Mouse (Mus musculus) thymus, postnatal 0 days (tissue): ENCODE results near the gene Gm20479. TPM values are rescaled to one million over a fixed set of nuclear protein-coding genes. Genes with fewer than 3 reads are reported as not detected.
A peak's percentile ranks its signal among the peaks of the same experiment; 100 is the strongest.

Source experiments
- DNase-seq: peaks from one replicate; pipeline ENCODE4 v3.0.0-alpha.2; 2015; ENCODE audit warnings: low spot score
- polyA plus RNA-seq: library from polyadenylated mRNA; unstranded; fragments of >200 nt; fragmentation: Nextera tagmentation; extraction: Ambion mirVana; gene quantifications from 2 replicates; pipeline ENCODE4 v1.2.1, GENCODE M21; 2015

Gene Gm20479
- polyA plus RNA-seq, 1 experiment from 2014 or later: not detected

DNA sequence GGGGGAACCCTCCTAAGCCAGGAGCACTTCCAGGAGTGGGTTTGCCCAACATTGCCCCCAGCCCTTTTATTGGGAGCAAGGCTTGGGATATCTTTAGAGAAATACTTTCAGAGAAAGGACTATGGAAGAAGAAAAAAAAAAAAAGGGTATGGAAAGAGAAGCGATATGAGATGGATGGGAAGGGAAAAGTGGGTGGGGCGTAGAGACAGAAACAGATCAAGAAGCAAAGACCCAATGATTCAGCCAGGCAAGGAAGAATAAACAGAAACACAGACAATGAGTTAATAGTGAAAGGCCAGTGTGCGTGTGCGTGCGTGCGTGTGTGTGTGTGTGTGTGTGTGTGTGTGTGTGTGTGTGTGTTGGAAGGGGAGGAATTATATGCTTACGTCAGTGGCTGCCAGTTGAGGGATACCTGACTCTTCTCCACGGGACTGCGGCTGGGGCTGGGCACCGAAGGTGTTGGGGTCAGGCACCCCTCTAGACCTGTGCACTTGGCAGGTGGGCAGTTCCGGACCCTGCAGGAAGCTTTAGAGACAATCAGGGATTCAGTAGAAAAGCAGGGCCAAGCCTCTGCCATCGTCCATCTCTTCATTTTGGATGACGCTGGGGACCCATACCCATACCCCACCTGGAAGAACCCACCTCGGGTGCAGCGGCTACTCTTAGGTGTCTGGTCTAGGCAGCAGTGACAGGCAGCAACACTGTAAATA, 22.1 kb downstream of the Gm20479 start:
- DNase-seq: no peak

DNA sequence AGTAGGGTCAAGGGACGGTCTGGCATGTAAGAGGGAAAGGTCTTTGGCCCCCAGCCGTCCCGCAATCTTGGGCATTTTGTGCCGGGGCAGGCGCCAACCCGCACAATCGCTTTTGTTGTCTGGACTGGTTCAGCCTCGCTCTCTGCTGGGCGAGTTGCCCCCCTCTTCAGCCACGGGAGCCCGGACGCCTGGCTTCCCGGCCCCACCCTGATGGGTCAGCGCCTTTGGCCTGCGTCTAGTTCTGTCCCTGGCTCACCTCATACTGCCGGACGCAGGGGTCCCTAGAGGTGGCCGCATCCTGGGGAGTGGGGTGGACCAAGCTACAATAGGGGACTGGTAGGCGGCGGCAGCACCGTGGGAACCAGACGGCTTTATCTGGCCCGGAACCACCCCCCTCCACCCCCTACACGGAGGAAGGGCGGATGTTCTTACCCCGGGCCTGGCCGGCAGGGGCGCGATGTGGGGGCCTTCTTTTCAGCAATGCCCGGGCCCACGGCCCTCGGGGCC, 22.8 kb downstream of the Gm20479 start:
- DNase-seq: no peak

DNA sequence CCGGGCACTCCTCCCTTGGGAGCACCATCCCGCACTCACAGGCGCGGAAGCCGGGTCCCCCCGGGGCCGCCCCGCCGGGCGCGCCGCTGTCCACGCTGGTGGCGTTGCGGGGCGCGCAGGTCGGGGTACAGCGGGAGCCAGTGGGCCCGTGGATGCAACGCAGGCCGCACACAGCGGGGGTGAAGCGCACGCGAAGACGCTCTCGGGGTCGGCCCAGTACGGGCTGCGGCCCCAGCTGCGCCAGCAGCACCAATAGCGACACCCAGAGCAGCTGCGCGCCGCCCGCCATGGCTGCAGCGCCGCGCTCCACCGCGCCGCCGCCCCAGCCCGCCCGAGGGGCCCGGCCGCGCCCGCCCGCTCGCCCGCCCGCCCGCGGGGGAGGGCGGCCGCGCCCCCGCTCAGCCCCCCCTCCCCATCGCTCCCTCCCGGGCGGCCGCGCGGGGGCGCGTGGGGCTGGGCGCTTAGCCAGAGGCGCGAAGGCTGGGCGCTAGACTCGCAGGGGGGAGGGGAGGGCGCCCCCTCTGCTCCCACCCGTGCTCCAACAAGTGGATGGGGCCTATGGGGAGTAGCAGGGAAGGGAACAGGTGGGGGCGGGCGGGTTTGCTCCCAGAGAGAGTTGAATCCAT, 23.8 kb downstream of the Gm20479 start:
- no peak for DNase-seq

DNA sequence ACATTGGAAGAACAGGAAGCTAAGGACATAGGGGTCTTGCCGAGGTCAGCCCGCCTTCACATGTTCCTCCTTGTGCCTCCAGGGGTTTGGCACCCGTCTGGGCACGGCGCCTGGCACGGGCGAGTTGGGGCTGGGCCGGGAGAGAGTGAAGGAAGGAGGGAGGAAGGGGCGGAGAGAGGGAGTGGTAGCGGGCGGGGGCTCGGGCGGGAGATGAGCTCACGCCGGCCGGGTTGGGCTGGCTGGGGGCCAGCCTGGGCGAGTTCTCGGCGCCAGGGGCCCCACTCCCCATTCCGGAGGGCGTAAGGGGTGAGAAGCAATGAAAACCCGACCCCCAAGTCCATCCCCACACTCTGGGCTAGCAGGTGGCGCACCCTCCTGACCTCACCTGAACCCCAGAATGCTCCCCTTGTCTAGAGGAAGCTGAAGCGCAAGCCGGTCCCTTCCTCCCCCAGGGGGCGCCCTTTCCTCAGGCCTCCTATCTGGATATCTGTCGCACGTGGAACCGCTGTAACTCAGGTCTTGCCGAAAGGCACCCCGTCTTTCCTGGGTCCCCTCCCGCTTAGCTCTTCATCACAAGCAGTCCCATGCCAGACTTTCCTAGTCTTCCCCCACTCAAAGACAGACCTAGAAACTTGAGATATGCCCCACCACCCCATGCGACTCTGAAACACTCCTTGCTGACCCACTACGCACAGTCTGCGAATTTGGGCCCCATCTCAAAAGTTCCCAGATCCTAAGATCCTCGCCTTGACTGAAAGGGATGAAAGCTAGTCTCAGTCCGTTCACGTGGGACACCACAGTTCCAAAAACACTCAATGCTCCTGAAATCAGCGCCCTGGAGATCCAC, 24.6 kb downstream of the Gm20479 start:
- DNase-seq: peak; percentile 90

GRCm38 (mm10) chr7:27331854-27332253, 25.4 kb downstream of the Gm20479 start:
- DNase-seq: no peak

DNA sequence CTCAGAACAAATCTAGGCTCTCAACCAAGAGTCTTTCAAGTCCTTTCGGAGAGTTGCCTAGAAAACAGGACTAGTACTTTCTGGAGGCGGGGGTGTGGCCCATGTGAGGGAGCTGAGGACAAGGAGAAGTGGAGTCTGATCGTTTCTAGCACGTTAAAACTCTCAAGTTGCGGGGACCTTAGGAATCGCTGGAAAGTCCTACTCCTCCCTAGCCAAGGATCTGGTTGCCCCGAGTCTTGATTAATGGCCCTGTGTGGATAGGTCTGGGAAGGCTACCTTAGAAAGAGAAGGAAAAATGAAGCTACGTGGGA, 25.7 kb downstream of the Gm20479 start:
- DNase-seq: no peak

DNA sequence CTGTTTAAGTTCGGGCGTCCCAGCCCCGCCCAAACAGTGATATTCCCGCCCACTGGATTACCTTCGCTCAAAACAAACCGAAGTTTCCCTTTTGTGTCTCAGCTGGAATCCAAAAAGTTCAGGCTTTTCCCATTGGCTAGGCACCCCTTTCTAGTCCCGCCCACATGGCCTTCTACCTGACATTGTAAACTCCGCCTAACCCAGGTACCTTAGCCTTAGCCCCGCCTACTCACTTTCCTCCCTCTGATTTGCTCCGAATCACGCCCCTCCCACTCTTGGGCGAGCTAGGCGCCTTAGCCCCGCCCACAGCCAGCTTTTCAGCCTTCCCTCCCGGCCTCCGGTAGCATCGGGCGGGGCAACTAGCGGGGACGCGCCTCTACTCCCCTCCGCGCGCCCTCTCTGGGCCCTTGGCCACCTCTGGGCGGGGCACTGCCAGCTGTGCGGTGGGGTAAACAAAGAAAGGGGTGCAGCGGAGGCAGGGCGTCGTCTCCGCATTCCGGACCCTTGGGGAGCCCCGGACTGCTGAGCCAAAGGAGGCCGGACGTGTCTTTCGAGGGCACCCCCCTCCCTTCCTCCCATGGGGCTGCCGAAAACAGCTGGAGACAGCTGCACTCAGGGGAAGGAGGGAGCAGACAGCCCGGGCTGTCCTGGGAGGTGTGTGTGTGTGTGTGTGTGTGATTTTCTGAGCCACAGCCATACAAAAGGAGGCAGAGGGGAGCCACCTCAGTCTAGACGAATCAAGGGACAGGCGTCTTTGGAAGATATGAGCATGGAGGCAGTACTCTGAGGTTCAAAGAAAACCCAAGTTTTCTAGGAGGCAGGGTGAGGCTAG, 26.3 kb downstream of the Gm20479 start:
- peak; percentile 87 for DNase-seq

DNA sequence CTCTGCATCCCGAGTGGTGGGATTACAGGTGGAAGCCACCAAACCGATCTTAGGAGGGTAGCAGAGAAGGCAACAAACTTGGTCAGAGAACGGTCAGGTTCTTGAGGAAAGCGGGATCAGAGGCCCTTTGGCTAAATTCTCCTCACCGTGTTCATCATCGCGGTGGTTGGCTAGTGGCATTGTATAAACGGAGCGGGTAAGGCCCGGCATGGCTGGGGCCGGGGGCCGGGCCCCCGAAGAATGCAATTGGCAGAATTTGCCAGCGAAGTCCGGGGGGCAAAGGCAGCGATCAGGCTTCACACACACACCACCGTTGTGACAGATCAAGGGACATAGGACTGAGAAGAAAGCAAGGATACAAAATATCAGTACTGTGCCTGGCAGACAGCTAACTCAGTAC, 27.2 kb downstream of the Gm20479 start:
- no peak for DNase-seq

DNA sequence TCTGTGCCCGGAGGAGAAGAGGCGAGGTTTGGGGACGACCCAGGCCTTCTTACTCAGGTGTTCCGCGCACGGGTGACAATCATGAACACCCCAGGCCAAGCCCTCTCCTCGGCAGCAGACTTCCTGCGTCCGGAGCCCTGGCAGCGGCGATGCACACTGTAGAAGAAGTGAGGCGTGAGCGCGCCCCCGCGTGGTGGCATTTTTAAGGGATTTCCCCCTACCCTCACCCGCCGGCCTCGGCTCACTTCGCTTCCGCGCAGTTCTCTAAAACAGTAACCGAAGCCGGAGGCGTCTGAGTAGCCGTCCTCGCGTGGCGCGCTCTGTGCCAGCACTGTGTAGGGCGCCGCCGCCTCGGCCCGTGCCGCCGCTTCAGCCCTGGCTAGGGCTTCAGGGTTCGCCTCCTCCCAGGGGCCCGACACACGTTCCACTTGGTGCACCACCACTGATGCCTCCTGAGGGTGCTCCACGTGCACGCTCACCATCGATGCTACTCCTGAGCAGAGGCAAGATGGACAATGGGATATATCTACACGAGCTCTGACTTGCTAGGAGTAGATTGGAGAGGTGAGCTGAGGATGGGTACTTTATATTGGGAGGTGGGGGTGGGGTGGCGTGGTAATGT, 27.8 kb downstream of the Gm20479 start:
- peak; percentile 89 for DNase-seq

DNA sequence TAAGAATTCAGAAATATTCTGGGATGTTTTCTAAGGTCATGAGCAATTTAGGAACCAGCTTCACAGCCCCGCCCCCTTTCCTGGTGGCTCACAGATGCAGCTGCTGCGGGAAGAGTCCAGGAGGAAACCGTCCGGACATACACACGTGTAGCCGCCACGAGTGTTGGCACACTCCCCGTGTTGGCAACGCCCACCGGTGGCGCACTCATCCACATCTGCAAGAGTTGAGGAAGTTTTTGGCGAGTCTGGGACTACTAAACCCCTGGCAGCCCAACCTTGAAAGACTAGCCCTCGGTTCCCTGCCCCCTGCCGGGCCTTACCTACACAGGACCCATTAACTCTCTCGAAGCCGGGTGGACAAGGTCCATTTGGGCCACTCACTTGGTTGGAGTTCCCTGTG, 28.6 kb downstream of the Gm20479 start:
- DNase-seq: no peak

DNA sequence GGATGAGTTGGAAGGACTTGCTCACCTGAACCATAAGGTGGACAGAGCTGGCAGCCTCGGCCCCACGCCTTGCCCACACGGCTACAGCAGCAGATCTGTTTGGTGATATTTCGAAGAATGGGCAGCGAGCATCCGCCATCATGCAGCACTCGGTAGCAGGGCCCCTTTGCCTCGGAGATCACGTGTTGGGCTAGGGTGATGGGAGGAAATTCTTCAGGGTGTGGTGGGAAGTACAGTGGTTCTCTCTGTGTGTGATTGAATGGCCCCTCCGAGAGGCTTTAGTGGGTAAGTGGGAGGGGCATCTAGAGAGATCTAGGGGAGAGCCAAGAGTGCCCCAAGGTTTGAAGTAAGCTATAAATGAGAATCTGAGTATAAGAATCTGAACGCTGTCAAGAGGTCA, 29.1 kb downstream of the Gm20479 start:
- no peak for DNase-seq

- no peak for DNase-seq
Observed at GRCm38 (mm10) chr7:27327500-27327899, 29.7 kb downstream of the Gm20479 start.

DNA sequence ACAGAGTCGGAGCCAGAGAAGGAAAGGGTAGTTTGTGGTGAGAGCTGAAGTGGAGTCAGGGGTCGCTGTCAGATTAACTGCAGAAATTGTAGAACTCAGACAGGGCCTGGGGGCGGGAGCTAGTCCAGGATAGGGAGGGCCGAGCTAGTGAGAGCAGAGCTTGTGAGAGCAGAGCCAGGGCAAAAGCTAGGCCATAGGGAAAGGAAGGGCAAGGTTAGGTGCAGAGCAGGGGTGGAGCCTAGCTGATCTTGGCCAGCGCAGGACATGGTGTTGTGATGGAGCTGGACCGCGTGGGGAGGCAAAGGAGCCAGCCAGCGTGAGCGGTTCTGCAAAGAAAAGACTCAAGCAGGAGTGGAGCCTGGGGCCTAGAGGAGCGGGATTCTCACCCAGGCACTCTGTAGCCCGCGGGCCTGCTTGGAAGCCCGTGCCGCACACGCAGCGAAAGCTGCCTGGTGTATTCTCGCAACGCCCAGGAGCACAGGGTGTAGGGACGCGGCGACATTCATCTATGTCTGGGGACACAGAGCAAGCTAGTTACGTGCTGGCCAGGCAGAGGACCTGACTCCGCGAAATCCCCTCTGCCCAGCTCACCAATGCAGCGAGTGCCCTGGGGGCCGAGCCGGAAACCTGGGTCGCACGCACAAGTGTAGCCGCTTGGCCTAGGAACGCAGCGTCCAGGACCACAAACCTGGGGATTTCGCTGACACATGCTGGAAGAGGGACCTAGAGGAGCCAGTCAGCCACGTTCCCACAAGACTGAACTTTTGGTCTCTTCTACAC, 30.9 kb downstream of the Gm20479 start:
- no peak for DNase-seq

- DNase-seq: no peak
Observed at GRCm38 (mm10) chr7:27325697-27326096, 31.5 kb downstream of the Gm20479 start.

- no peak for DNase-seq
Observed at GRCm38 (mm10) chr7:27324928-27325327, 32.3 kb downstream of the Gm20479 start.

GRCm38 (mm10) chr7:27324161-27324560, 33.1 kb downstream of the Gm20479 start:
- DNase-seq: no peak

DNA sequence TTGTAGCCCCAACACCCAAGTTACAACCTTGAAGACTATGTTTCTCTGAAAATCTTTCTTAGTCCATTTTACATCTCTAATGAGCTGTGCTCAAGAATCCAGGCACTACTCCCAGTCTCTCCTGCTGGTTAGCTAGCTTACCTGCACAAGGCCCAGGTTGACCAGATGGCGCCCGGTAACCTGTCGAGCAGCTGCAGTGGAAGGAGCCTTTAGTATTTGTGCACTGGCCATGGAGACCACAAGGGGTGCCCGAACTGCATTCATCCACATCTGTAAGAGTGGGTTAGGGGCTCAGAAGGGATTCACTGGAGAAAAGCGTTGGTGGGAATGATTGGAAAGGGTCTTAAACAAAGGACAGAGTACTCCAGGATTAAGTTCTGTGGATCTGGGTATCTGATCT, 34.2 kb downstream of the Gm20479 start:
- DNase-seq: no peak

DNA sequence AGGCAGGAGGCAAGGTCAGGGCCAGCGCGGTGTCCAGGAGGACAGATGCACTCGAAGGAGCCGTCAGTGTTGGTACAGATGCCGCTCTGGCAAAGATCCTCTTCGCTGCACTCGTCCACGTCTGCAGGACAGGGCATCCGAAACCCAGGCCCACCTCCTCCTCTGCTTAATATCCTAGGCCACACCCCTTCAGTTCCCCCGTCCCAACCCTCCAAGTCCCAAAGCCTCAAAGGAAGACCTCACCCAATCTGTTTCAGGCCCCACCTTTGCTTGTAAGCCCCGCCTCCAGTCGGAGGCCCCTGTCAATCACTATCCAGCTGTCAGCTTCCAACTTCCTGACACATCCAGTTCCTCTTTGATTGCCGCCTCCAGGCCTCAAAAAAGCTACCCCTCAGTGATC, 34.9 kb downstream of the Gm20479 start:
- DNase-seq: no peak

DNA sequence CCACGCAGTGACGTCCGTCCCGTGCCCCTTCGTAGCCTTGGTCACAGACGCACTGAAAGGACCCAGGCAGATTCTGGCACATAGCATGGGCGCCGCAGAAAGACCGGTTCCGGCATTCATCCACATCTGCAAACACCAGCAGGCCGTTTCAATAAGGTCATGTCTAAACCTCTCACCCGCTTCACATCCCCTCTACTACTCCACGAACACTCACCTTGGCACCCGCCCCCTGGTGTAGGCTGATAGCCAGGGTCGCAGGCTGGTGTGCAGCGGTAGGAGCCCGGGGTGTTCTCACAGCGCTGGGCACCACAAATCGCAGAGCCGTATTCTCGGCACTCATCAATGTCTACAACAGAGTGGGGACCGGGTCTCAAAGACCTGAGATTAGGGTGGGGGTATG, 37.8 kb downstream of the Gm20479 start:
- DNase-seq: no peak

DNA sequence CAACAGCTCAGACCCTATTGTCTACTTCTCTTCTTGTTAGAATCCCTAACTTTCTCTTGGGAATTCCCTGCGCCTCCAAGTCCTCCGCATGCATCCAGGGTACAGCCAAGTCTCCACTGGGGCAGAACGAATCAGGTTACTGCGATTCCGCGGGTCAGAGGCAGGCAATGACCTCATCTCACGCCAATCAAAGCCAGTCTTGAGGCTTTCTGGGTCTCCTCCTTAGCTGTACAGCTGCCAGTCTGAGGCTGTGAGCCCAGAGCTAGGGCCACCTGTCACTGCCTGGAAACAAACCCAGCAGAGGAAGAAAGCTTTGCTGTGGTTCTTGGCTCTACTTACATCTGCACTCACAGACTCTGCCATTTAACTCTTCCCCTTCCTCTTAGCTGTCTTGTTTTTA, 41.3 kb downstream of the Gm20479 start:
- peak; percentile 80 for DNase-seq
